Mouse (Mus musculus): Measurements from ENCODE around the gene Ttc21a.

Gene Ttc21a

DNA sequence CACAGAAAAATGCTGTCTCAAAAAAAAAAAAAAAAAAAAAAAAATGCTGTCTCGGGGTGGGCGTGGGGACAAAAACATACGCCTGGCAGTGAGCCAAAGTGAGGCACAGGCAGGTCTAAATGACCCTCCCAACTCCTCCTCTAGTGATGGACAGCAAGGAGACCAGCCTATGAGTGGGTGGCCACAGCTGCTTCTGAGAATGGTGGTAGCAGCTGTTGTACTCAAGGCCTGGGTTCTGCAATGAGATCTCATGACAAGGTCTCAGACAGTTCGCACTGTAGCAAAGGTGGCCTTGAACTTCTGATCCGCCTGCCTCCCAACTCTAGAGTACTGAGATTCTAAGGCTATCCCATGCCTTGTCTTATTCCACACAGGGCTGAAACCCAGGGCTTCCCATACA lies 4.0 kb downstream of the Ttc21a start:
- no peak for DNase-seq (ENCODE audit: low spot score in 2 of 2)

DNA sequence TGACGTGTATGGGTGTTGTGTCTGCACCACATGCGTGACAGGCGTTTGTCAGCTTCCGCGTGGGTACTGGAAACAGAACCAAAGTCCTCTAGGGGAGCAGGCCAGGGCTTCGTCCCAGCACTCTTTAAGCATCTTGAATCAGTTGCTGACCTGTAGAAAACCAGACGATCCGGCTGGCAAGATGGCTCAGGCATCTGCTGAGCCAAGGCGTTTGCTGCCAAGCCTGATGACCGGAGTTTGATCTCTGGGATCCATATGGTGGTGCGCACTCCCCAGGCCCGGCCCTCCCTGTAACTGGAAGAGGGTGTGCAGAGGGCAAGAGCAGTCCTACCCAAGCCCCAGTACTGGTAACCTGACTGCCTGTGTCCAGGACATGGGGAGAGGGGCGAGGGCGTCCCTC lies 4.5 kb downstream of the Ttc21a start:
- no peak for DNase-seq (ENCODE audit: low spot score in 2 of 2)

DNA sequence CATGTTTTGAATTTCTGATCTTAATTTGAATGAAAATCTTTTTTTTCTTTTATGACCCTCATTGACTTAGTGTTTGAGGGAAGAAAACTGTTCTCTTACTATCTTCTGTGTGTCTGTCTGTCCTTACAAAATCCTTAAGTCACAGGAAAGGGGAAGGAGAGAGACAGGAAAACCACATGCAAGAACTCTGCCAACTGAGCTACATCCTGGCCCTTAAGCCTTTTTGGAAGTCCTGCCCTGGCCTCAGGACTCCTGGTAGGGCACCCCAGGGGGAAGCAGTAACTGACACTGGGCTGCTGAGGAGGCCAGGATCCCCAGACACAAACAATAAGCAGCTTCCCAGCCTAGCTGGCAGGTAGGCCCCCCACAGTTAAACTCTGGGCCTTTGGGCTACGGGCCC lies 5.9 kb downstream of the Ttc21a start:
- DNase-seq (ENCODE audit: low spot score in 2 of 2): no peak

DNA sequence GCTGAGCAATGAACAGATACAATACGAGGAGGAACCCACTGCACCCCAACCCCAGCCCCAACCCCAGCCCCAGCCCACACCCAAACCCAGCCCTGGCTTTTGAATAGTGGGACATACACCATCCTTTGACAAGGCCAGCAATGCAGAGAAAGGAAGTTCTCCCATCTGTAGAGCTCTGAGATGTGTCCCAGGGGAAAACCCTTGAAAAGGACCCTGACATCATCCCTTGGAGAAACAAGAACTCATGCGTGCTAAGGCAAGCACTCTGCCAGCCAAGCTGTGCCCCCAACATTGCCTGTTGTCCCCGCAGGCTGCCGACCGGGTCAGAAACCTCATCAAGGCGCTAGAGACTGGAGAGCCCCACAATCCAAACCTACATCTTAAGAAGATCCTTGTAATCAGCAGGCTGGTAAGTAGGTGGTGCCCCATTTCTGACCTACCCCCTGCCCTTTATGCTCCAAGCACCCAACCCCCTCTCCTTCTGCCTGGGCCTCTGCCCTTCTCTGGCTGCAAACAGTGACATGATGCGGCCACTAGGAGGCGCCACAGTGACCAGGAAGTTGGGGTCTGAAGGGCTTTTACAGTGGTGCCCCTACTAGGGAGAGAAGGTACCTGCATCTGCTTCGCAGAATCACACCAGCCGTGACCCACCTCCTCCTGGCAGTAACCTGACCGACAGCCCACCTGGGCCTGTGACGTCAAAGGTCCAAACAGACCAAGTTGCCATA lies 7.9 kb downstream of the Ttc21a start:
- DNase-seq (ENCODE audit: low spot score in 2 of 2): peak; percentile 36 to 57

DNA sequence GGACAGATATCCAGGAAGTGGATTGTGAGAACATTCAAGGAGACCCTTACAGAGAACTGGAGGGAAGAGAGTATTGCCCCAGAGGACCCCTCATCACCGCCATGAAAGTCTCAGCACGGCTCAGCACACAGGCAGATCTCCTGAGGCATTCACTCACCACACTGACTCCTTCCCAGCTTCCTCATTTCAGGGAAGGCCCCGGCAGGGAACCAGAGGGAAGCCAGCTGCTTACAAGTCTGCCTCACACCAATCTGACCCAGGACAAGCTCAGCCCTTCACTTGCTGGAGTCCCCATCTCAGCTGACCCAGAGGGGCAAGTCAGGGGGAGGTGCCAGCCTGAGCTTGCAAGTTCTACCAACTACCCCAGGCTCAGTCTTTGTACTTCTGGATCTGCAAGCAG lies 11.4 kb downstream of the Ttc21a start:
- no peak for DNase-seq (ENCODE audit: low spot score in 2 of 2)

DNA sequence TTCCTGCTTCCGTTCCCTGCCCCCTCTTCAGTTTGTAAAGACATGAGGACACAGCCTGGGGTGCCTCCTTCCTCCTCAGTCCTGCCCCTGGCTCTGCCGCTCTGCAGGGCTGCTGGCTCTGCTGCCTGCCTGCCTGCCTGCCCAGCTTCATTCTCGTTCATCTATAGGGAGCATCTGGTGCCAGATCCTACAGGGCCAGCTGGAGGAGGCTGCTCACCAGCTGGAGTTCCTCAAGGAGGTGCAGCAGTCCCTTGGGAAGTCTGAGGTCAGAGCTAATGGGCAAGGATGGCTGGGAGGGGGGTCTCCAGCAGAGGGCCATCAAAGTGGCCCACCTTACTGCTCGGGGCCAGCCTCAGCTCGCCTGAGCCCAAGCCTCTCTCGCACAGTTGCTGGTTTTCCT lies 13.0 kb downstream of the Ttc21a start:
- no peak for DNase-seq (ENCODE audit: low spot score in 2 of 2)

DNA sequence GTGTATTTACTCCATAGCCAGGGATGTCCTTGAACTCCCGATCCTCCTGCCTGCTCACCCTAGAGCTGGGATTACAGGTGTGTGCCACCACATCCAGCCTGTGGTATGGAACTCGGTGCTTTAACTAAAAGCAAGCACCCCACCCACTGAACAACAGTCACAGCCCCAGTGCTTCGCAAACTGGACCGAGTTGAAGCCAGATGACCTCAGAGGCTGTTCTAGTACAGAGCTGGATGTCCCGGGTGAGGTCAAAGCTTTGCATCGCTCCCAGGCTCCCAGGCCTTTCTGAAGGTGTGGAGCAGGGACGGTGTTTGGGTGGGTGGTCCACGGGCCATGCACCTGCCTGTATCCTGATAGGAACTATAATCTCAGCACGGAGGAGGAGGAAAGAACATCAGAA lies 14.0 kb downstream of the Ttc21a start:
- DNase-seq (ENCODE audit: low spot score in 2 of 2): no peak

DNA sequence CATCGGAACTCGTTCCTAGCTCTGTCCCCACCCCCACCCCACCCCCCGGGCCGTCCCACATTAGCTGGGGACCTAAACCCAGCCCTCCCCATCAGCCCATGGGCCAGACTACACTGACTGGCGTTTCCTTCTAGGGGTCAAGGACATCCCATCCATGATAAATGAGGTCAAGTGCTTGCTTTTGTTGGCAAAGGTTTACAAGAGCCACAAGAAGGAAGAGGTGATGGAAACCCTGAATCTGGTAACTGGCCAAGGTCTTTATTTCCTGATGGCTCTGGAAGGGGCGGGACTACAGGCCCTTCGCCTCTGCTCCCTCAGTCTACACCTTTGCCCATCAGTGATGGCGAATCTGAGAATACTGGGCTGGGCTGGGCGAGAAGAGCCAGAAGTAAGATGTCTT lies 21.4 kb downstream of the Ttc21a start:
- DNase-seq (ENCODE audit: low spot score in 2 of 2): no peak

DNA sequence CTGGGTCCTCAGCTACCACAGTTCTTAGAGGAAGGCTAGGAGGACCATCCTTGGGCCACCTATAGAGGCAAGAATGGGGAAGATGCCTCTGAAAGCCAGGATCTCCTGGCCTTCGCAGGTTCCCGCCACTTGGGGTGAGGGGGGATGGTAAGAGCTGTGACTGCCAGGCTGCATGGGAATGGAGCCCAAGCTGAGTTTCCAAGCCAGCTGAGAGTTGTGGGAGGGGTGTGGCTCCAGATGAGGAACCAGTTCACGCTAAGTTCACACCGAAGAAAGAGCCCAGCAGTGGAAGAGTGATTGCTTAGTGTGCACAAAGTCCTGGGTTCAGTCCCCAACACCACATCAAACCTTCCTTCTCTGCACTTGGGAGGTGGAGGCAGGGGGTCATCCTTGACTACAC lies 24.8 kb downstream of the Ttc21a start:
- no peak for DNase-seq (ENCODE audit: low spot score in 2 of 2)

DNA sequence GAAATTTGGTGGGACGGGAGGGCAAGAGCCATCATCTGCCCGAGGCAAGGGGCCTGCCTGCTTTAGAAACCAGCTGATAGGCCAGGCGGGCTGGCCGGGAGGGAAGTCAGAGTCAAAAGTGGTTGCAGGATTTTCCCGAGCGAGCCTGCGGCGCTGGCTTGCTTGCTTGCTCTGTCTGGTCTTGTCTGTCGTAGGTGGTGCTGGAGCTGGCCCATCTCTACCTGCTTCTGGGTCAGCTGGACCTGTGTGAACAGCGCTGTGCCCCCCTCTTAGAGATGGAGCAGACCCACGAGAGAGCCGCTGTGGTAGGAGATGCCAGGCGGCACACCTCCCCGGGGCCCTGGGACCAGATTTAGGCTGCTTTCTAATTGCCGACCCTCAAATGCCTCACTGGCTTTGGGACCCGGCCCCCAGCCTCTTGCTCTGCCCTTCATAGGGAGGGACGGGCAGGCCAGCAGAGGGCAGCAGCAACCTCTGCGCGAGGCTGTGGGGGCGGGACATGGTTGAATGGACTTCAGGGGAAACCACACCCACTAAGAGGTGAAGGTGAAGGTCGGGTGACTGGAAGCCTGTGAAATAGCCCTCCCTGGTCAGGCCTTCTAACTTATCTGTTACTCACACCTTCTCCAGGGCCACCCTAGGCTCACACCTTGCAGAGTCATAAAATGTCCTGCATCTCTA lies 25.7 kb downstream of the Ttc21a start:
- DNase-seq (ENCODE audit: low spot score in 2 of 2): peak; percentile 66 to 80

DNA sequence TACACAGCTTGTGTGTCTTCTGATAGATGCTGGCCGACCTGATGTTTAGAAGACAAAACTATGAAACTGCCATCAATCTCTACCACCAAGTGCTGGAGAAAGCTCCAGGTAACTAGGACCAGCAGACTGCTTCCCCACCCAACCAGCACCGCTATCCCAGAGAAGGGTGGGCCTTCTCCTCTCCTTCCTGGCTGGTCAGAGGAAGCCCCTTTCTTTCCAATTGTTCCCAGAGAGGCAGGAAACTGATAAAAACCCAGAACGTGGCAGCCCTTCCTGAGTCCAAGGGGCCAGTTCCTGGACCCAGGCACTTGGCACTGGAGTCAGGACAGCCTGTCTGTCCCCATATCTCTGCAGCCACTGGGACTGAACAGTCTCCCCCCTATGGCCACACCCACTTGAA lies 26.8 kb downstream of the Ttc21a start:
- no peak for DNase-seq (ENCODE audit: low spot score in 2 of 2)

DNA sequence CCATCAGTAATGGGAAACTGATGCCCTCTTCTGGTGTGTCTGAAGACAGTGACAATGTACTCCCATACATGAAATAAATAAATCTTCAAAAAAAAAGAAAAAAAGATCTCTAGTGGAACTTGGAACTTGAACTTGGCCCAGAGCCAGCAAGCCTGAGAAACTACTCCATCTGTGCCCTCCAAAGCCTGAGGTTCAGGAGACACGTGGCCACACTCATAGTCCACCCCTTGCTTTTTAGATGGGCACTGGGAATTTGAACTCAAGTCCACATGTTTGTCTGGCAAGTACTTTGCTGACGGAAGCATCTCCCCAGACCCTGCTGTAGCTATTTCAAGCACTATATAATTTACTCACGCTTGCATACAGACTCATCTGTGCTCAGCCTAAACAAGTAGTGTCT lies 27.8 kb downstream of the Ttc21a start:
- DNase-seq (ENCODE audit: low spot score in 2 of 2): no peak

DNA sequence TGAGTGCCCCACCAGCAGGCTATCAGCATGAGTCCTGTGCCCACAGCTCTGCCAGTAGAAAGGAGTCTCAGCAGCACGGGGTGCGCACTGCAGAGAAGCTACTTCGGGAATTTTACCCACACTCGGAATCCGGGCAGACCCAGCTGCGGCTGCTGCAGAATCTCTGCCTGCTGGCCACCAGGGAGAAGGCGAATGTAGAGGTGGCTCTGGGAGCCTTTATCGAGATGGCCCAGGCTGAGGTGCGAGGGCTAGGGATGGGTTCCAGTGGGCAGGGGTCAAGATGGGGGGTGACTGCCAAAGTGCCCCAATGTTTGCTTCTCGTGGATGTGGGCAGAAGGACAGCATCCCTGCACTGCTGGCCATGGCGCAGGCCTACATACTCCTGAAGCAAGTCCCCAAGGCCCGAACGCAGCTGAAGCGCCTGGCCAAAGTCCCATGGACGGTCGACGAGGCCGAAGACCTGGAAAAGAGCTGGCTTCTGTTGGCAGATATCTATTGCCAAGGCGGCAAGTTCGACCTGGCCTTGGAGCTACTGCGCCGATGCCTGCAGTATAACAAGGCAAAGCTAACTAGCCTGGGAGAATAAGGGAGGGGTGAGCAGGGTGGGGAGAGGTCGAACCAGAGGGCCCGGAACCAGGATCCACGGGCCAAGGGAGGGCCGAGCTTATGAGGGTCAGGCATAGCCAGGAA lies 29.0 kb downstream of the Ttc21a start:
- no peak for DNase-seq (ENCODE audit: low spot score in 2 of 2)

DNA sequence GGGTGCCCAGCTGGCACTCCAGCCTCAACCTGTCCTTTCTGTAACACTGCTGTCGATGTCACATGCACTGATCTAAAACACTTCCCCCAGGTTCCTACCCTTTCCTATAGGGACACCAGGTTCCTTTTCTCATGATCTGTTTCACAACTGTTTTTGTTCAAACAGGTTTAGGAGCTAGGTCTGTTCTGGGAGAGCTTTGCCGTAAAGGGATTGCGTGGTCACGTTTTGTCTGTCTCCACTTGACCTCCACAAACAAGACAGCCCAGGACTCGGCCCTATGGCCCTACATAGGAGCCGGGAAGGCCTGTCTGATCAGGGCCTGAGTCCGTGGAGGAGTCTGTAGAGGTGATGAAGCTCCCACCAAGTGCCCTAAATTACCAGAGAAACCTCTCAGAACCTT lies 32.4 kb downstream of the Ttc21a start:
- no peak for DNase-seq (ENCODE audit: low spot score in 2 of 2)

DNA sequence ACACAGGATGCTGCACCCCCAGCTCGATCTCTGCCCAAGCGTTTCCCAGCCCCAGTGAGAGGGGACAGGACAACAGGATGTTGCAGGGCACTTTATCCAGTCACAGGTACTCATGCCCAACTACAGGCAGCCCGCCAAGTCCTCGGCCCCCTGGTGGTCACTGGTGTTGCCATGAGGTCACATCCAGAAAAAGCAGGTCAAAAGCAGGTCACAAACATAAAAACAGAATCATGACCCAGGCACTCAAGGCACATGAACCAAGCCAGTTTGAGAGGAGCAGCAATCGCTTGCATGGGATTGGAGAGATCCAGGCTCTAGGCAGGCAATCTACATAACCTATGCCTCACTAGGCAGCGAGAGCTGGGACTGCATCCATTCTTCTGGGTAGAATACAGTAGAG lies 32.8 kb downstream of the Ttc21a start:
- DNase-seq (ENCODE audit: low spot score in 2 of 2): peak; percentile 60 to 71

DNA sequence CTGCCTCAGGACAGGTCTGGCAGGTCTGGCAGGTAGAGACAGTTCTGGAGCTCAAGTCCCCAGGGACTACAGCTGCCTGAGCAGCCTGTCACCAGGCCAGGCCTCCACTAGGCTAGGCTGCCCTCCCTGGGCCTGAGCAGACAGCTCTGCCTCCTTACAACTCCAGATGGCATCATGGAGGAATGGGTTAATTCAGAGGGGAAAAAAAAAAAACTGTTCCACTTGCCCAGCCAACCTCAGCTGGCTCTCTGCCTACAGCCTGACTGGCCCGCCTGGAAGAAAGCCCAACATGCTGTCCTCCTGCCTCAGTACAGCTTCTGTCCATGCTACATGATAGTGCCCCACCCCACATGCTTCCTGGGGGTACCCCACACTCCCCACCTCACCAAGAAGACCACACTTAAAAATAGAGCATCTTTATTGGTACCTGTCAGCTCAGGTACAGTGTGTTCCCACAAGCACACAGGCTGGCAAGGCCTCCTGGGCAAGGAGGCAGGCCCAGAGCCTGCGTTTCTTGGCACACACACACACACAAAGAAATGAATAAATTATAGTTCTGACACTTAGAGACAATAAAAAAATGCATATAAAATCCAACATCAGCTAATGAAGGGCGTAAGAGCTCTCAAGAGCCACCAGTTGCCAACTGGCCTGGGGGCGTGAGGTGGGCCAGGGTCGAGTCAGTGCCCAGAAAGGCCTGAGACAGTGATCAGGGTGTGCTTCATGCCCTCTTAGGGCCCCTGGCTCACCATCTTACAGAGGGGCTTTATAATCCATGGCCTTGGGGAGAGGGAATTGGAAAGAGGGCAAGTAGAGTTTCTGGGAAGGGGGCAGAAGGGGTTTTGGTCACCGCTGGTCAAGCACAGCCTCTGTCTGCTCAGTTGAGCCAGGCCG lies 33.6 kb downstream of the Ttc21a start:
- DNase-seq (ENCODE audit: low spot score in 2 of 2): no peak

DNA sequence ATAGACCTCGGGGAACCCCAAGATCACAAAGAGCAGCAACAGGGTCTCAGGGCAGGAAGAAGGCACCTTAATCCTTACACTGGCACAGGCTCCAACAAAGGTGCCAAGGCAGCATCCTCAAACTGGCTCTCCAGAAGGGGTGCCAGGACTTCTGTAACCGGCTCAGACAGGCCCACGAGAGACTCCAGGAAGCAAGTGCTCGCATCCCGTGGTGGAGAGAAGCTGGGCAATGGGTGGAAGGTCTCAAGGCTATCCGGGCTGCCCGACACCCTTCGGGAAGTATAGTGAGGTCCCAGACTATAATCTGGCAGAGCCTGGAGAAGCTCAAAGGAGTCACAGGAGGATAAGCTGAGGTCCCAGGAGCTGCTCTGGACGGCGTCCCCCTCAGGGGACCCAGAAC lies 34.8 kb downstream of the Ttc21a start:
- DNase-seq (ENCODE audit: low spot score in 2 of 2): no peak

DNA sequence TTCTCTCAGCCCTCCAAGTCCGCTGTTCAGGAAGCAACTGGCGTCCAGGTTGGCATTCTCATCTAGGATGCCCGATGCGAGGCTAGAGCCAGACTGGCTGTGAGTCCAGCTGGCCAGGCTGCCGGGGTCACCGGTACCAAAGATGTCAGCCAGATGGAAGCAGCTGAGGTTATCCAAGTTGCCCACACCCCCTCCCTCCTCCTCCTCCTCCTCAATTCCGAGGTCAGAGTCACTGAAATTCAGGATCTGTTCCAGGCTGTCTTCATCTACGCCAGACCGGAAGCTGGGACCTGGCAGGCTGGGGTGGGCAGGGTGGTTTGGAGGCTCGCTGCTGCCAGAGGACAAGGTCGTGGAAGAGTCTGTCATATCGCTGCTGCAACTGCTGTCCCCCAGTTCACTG lies 35.2 kb downstream of the Ttc21a start:
- DNase-seq (ENCODE audit: low spot score in 2 of 2): no peak

DNA sequence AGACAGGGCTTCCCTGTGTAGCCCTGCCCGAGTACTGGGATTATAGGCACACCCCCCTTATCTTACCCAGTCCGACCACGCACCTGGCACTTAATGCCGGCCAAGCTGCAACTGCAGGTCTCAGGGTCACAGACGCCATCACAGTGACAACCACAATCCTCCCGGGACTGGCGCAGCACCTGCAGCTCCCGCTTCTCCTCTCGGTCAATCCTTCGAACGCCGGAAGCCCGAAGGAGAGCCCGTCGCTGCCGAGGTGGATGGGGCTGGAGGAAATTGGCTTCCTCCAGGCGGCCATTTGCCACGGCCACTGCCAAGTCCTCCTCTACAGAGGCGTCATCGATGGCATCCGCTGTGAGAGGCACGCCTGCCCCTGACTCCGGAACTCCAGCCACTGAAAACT lies 35.9 kb downstream of the Ttc21a start:
- no peak for DNase-seq (ENCODE audit: low spot score in 2 of 2)

DNA sequence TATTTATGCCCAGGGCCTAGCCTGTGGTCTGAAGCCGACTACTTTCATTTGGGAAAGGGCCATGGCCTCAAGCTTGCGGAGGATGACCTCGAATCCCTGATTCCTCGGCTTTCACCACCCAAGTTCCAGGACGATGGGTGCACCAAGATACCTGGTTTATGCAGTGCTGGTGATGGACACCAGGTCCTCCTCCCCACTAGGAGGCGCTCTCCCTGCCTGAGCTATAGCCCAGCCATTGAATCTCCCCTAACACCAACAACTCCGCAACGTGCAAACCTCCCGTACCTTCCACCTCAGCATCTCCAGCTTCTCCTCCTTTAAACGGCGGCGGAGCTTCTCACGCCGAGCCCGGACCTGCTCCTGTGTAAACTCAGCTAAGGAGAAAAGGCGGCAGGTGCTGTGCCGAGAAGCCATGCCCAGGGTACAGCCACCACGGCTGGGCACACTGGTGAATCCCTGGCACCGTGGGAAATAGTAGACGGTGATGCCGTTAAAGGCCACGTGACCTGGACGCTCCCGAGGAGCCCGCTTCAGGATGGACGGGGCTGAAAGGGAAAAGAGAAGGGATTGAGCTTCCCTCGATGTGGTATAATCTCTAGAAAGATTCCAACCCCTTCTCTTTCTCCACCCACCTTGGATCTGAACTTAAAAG lies 36.6 kb downstream of the Ttc21a start:
- peak in 1 of 2 experiments; percentile 53 for DNase-seq (ENCODE audit: low spot score in 2 of 2)

DNA sequence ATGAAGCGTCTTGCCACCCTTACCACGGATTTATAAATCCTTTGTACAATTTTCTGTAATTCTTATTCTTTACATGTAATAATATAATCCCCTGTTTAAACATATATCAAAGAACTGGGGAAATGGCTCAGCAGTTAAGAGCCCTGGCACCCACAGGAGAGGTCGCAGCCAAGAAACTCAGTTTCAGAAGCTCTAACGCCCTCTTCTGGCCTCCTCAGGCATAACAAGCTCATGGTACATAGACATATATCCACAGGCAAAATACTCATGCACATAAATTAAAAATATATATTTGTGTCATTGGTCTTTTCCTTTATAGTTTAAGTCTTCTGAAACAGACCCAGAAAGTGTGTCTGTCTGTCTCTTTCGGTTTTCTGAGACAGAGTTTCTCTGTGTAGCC lies 37.2 kb downstream of the Ttc21a start:
- DNase-seq (ENCODE audit: low spot score in 2 of 2): no peak

DNA sequence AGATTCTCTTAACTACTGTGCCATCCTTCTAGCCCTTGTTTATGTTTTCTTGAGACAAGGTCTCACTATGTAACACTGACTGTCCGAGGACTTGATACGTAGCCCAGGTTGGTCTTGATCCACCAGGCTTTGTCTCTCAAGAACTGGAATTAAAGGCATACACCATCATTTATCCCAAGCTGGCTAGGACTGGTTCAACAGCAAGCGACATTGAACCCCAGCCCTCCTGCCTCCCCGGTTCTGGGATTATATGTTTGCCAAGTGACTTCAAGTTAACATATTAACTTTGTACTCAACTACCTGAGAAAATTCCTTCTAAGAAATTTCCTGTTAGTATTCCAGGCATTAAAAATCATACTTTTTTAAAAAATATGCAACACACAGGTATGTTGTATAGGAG lies 37.9 kb downstream of the Ttc21a start:
- no peak for DNase-seq (ENCODE audit: low spot score in 2 of 2)
